Mouse (Mus musculus): ENCODE measurements around the gene Klf11. TPM values are rescaled to one million over a fixed set of nuclear protein-coding genes. Genes with fewer than 3 reads are reported as not detected.

Gene Klf11
- polyA plus RNA-seq (2015; fragmentation: Nextera tagmentation; extraction: Ambion mirVana): 7.0 and 8.6 TPM in 2 replicates

DNA sequence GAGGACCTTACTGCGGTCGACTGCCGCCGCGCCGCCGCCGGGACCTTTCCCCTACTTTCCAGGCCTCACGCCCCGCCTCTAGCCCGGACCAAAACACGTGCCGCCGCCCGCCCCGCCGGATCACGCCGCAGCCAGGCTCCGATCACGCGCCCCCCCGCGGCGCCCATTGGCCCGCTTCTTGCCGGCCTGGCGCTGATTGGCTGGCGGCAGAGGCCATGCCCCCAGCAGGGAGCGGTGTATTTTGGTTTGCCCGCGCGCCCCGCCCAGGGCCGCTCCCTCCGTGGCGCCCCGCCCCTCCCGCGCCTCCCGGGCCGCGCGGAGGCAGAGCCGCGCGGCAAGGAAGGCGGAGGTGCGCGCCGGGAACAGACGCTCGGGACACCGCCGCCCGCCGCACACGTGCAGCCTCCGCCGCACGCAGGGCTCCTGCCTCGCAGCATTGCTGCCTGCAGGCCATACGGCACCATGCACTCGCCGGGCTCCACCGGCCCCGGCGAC, at the start of gene Klf11:
TSS of gene Klf11 (plus strand) at position 212 of the 495 bp plus-strand sequence.

DNA sequence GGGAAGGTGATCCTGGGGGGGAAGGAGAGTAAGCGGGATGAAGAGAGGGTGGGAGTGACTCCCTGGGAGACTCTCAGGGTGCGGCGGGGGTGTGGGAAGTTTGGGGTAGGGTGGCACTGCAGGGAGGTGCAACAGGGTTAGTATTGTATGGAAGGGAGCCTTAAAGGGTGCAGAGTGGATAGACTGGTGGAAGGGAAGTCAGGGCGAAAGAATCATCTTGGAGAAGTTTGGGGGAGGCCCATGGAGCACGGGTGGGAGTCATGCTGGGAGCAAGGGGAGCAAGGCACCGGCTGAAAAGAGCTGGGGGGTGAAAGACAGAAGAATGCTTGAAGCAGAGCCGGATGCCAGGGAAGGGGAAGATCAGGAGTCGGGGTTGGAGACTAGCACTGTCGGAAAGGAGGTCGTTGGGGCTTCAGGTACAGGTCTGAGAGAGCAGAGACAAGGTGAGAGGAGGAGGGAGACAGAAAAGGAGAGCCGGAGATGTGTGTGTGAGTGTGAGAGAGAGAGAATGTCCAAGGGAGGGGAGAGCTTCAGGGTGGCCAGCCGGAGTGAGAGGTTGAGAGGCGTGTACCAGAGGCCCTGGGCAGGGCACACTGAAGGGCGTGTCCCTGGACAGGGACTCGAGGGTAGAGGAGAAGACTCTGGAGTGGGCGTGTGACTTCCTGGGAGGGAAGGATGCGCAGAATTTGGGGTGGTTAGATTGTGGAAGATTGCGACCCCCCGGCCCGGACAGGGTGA, 30.4 kb downstream of the Klf11 start, which contains the start of gene Cys1:
TSS of gene Cys1 (minus strand) at position 528 of the 738 bp plus-strand sequence.

DNA sequence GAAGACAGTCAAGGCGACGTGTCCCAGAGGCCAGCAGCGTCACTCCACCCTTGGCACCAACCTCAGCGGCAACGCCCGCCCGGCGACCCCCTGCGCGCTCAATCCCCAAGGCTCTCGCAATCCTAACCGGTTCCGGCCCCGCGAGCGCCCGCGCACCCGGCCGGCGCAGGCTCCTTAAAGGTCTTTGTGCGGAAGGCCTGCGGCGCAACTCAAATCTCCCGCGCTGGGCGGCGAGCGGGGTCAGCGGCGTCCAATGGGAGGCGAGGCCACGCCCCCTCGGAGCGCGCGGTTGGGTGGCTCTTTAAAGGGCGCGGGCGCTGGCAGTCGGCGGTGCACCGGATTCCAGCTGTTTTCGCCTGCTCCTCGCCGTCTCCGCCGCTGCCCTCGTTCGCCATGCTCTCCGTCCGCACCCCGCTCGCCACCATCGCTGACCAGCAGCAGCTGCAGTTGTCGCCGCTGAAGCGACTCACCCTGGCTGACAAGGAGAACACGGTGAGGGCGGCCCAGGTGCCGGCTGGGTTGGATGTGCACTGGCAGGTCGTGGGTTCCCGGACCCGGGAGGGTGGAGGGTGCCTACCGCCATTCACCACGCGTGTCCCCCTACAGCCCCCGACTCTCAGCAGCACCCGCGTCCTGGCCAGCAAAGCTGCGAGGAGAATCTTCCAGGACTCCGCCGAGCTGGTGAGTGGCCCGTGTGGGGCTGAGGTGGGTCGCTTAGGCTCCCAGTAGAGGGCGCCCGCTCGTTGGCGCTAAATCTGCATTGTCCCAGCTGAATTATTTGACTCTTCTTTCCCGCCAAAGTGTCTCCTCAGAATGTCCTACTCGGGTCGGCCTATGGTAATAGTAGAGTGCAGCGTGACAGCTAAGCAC, 57.1 kb downstream of the Klf11 start, which contains the start of gene Rrm2:
TSS of gene Rrm2 (plus strand) at position 288 of the 870 bp plus-strand sequence.

Other genes with a start within 250 kb of the Klf11 start
- 17.0 and 17.4 TPM in 2 replicates for gene Taf1b, start 152.9 kb upstream of the Klf11 start, polyA plus RNA-seq (2015; fragmentation: Nextera tagmentation; extraction: Ambion mirVana)
- 12.7 and 15.6 TPM in 2 replicates for gene Grhl1, start 79.0 kb upstream of the Klf11 start, polyA plus RNA-seq (2015; fragmentation: Nextera tagmentation; extraction: Ambion mirVana)
- gene Cys1, start 30.5 kb downstream of the Klf11 start, polyA plus RNA-seq (2015; fragmentation: Nextera tagmentation; extraction: Ambion mirVana): 3.4 and 4.7 TPM in 2 replicates
- 34.8 and 54.6 TPM in 2 replicates for gene Rrm2, start 57.0 kb downstream of the Klf11 start, polyA plus RNA-seq (2015; fragmentation: Nextera tagmentation; extraction: Ambion mirVana)
- gene Mboat2, start 179.6 kb downstream of the Klf11 start, polyA plus RNA-seq (2015; fragmentation: Nextera tagmentation; extraction: Ambion mirVana): 25.4 and 28.9 TPM in 2 replicates